Mouse (Mus musculus) erythroblast, embryonic 14.5 days (primary cell): Measurements from ENCODE around the gene Tapbpl.

Experiments used
- GATA1 ChIP-seq: IDR thresholded peaks from 2 replicates; pipeline ENCODE4 v1.6.1; 2012; ENCODE audit warnings: low read length, inconsistent platforms, mixed read lengths
- TAL1 ChIP-seq: IDR thresholded peaks from 3 replicates; pipeline ENCODE4 v1.6.1; 2012; ENCODE audit warnings: low read length, inconsistent platforms, mixed read lengths

DNA sequence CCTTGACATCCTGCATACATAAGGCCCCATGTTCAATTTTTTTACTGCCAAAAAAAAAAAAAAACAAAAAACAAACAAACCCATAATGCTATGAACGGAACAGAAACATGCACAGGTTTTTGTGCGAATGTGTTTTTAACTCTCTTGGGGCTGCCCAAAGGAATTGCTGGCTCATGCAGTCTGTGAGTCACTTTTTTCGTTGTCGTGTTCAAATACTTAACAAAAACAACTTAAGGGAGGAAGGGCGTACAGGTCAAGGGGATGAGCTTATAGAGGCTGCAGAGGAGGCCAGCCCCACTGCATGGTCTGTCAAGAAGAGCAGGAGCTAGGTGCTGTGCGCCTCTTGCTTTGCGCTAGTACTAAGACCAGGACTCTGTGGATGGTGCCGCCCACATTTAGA, 21.1 kb upstream of the Tapbpl start:
- TF ChIP-seq GATA1 (no peak), TAL1 (no peak)
